Mouse (Mus musculus) G1E (cell line): ENCODE data around the gene Rpl10a.

Source experiments
- CTCF ChIP-seq: IDR thresholded peaks from 2 replicates; pipeline ENCODE4 v1.5.1; 2012; ENCODE audit warnings: low read depth, low read length, inconsistent platforms, mixed read lengths
- GATA1 ChIP-seq: IDR thresholded peaks from 2 replicates; pipeline ENCODE4 v1.6.1; 2012; ENCODE audit warnings: borderline replicate concordance, low read length, inconsistent platforms, mixed read lengths
- GATA2 ChIP-seq: IDR thresholded peaks from 2 replicates; pipeline ENCODE4 v1.6.1; 2012; ENCODE audit warnings: low read depth, low read length, inconsistent platforms, borderline replicate concordance
- POLR2AphosphoS5 ChIP-seq: IDR thresholded peaks from 2 replicates; pipeline ENCODE4 v1.6.1; 2012; ENCODE audit warnings: low read depth, low read length, inconsistent platforms; ENCODE audit not compliant: insufficient replicate concordance
- TAL1 ChIP-seq: conservative IDR thresholded peaks from 2 replicates; pipeline ENCODE4 v1.6.1; 2012; ENCODE audit warnings: low read depth, low read length, inconsistent platforms, mixed read lengths

- TF ChIP-seq CTCF (no peak), GATA1 (no peak), POLR2AphosphoS5 (no peak), GATA2 (no peak), TAL1 (no peak)
These were observed 17.4 kb upstream of the Rpl10a start for GRCm38 (mm10) chr17:28310831-28311230.
